Mouse (Mus musculus): ENCODE measurements around the gene Greb1. TPM values are rescaled to one million over a fixed set of nuclear protein-coding genes. Genes with fewer than 3 reads are reported as not detected.

Greb1 gene
- polyA plus RNA-seq, 1 experiment from 2014 or later = 6.4 TPM

DNA sequence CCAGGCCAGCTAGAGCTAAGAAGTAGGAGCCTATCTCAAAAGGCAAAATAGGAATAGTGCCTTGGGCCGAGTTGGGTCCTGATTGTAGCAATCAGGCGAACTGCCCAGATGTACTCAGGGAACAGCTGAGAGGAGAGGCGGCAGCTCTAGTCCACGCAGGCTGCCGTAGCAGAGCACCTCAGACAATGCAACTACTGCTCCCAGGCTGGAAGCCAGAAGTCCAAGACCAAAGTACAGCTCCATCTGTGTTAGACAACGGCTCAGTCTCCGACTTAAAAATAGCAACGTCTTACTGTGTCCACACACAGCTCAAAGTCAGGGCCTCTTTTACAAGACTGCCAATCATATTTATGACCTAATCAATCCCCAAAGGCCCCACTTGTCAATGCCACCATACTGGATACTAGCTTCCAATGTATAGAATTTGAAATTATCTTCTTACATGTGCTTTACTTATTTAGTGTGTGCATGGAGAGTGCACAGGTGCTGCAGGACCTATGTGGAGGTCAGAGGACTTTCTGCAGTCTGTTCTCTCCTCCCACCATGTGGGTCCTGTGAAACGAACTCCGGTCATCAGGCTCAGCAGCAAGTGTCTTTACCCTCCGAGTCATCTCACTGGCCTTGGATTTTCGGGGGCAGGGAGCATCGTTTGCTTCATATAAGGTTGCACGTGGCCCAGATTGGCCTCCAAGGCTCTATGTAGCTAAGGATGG, 19.5 kb downstream of the Greb1 start:
- no peak overlapping the region for H3K4me2 ChIP-seq
- H3K27ac ChIP-seq = no peak overlapping the region
- H3K36me3 ChIP-seq = no peaks in the 10 kb centered on the region
- no peaks in the 10 kb centered on the region for H3K4me1 ChIP-seq (replicated peaks)
- H3K4me3 ChIP-seq (replicated peaks) = no peak overlapping the region
- no peak overlapping the region for H3K9ac ChIP-seq (replicated peaks)
- no peaks in the 10 kb centered on the region for H3K9me3 ChIP-seq
- WGBS = 83% methylated on average over 14 of the region's 14 CpGs
- no peaks in the 10 kb centered on the region for H3K27me3 ChIP-seq
- ATAC-seq (ENCODE audit: insufficient number of reproducible peaks, insufficient read depth, low FRiP score, low TSS enrichment, low read depth) = no peak

DNA sequence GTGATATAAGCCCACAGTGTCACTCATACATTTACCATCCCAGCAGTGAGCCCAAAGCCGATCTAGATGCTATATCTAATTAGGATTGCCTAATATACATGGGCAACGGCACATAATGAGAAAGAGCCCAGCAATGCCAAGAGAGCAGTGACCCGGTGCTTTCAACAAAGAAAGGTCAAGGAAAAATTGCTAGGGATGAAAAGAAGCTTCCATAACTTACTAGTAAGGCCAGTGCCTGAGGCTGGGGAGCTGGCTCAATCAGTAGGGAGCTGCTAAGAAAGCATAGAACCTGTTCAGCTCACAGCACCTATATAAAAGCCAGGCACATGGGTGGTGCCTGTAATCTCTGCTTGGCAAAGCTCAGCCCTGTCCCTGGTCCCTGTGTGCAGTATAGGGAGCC, 20.4 kb downstream of the Greb1 start:
- H3K36me3 ChIP-seq = no peaks in the 10 kb centered on the region
- no peaks in the 10 kb centered on the region for H3K27me3 ChIP-seq
- no peak overlapping the region for H3K4me3 ChIP-seq (replicated peaks)
- no peak overlapping the region for H3K27ac ChIP-seq
- H3K9me3 ChIP-seq = no peaks in the 10 kb centered on the region
- no peak overlapping the region for H3K9ac ChIP-seq (replicated peaks)
- H3K4me1 ChIP-seq (replicated peaks) = no peaks in the 10 kb centered on the region
- ATAC-seq (ENCODE audit: insufficient number of reproducible peaks, insufficient read depth, low FRiP score, low TSS enrichment, low read depth) = no peak
- H3K4me2 ChIP-seq = no peak overlapping the region
- whole genome bisulfite sequencing = 89% methylated on average over 3 of the region's 3 CpGs

DNA sequence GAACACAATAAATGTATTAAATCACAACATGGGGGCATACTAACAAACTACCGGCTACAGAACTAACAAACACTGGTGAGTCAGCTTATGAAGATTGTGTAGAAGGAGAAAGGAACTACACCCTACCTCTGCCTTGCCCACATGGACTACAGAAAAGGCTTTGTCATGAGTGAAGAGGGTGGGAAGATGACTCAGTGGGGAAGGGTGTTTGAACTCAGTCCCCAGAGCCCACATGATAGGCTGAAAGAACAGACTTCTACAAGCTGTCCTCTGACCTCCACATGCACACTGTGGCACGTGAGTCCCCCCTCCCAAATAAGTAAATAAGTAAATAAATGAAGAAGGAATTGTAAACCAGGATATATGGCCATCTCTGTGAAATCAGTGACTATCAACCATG, 21.5 kb downstream of the Greb1 start:
- Histone ChIP-seq H3K9ac (replicated peaks) (no peak overlapping the region), H3K9me3 (no peaks in the 10 kb centered on the region), H3K36me3 (no peaks in the 10 kb centered on the region), H3K4me2 (no peak overlapping the region), H3K27ac (no peak overlapping the region), H3K27me3 (no peaks in the 10 kb centered on the region), H3K4me1 (replicated peaks) (no peaks in the 10 kb centered on the region), H3K4me3 (replicated peaks) (no peak overlapping the region)
- ATAC-seq (ENCODE audit: insufficient number of reproducible peaks, insufficient read depth, low FRiP score, low TSS enrichment, low read depth) = no peak
- 82% methylated on average over 2 of the region's 2 CpGs for WGBS

DNA sequence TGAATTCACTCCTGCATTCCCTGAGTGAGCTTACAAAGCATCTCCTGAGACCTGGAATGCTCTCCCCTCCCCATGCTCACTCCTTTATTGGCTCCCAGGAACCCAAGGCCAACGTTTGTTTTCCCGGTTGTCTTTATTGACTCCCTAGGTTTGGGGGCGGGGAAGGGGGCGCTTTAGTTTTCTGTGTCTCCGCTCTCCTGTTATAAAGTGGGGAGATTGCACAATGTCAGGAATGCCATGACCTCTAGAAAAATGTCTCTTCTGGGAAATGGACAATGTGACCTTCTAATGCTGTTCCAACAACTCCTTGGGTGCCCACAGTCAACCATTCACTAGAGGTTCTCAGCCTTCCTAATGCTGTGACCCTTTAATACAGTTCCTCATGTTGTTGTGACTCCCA, 22.2 kb downstream of the Greb1 start:
- Histone ChIP-seq H3K9me3 (no peaks in the 10 kb centered on the region), H3K27ac (no peak overlapping the region), H3K4me2 (no peak overlapping the region), H3K4me1 (replicated peaks) (no peaks in the 10 kb centered on the region), H3K27me3 (no peaks in the 10 kb centered on the region), H3K36me3 (no peaks in the 10 kb centered on the region), H3K4me3 (replicated peaks) (no peak overlapping the region), H3K9ac (replicated peaks) (no peak overlapping the region)
- WGBS = 67% methylated on average over 5 of the region's 5 CpGs
- no peak for ATAC-seq (ENCODE audit: insufficient number of reproducible peaks, insufficient read depth, low FRiP score, low TSS enrichment, low read depth)

DNA sequence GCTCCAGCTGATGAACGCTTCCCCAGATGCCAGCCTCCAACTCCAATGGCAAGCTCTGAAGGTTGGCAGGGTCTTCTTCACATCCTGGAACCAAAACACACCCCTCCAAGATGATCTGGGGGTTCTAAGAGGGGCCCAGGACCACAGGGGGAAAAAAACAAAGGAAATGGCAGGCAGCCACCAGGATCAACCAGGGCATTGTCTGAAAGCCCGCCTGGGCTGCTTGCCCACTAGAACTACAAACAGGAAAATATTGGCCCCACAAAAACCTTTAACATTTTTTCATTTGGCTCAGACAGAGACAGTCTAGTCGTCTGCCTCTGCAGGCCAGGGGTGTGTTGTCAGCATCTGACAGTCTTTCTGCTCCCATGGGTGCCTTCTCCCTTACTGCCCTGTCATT, 25.3 kb downstream of the Greb1 start:
- no peaks in the 10 kb centered on the region for H3K4me1 ChIP-seq (replicated peaks)
- no peak overlapping the region for H3K27ac ChIP-seq
- H3K36me3 ChIP-seq = no peaks in the 10 kb centered on the region
- no peak overlapping the region for H3K4me2 ChIP-seq
- no peak overlapping the region for H3K4me3 ChIP-seq (replicated peaks)
- no peaks in the 10 kb centered on the region for H3K27me3 ChIP-seq
- no peak overlapping the region for H3K9ac ChIP-seq (replicated peaks)
- ATAC-seq (ENCODE audit: insufficient number of reproducible peaks, insufficient read depth, low FRiP score, low TSS enrichment, low read depth) = no peak
- no peaks in the 10 kb centered on the region for H3K9me3 ChIP-seq
- WGBS = 83% methylated on average over 3 of the region's 3 CpGs

DNA sequence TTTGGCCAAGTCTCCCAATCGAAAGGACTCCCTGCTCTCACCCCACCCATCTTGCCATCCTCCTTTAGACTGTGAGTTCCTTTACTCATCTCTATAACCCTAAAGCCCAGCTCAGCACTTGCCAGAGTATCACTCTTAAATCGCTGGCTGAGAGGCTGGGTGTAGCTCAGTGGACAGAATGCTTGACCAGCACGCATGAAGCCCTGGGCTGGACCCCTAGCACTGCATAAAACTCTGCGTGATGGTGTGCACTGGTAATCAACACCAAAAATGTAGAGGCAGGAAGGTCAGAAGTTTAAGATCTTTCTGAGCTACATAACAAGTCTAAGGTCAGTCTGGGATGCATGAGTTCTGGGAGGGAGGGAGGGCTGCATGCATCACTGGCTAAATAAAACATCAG, 26.1 kb downstream of the Greb1 start:
- H3K27ac ChIP-seq = no peak overlapping the region
- no peak overlapping the region for H3K4me3 ChIP-seq (replicated peaks)
- ATAC-seq (ENCODE audit: insufficient number of reproducible peaks, insufficient read depth, low FRiP score, low TSS enrichment, low read depth) = no peak
- no peaks in the 10 kb centered on the region for H3K4me1 ChIP-seq (replicated peaks)
- no peaks in the 10 kb centered on the region for H3K27me3 ChIP-seq
- no peak overlapping the region for H3K9ac ChIP-seq (replicated peaks)
- no peaks in the 10 kb centered on the region for H3K9me3 ChIP-seq
- no peaks in the 10 kb centered on the region for H3K36me3 ChIP-seq
- 89% methylated on average over 4 of the region's 4 CpGs for WGBS
- no peak overlapping the region for H3K4me2 ChIP-seq

DNA sequence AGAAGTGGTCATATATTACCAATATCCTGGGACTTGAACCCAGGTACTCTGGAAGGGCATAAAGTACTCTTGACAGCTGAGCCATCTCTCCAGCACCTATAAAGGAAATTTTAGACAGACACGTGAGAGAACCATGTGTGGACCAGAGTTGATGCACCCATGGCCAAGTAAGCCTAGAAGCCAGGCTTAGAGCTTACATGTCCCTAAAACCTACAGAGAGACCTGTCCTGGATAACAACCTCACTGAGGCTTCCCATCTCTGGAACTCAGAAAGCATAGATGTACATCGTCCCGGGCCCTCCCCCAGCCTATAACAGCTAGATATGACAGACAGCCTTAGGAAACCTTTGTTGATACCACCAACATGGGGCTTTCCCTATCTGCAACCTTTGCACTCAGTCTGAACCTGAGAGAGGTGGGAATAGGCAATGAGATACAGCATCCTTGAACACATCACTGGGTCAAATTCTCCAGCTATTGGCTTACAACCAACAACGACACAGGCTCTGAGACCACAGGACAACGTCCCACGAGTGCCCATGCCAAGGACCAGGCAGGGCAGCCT, 31.0 kb downstream of the Greb1 start:
- no peak overlapping the region for H3K27ac ChIP-seq
- no peak overlapping the region for H3K4me2 ChIP-seq
- no peaks in the 10 kb centered on the region for H3K4me1 ChIP-seq (replicated peaks)
- no peak for ATAC-seq (ENCODE audit: insufficient number of reproducible peaks, insufficient read depth, low FRiP score, low TSS enrichment, low read depth)
- 0 out of 2 replicates have a peak, but pooled peaks cover 4% of the 10 kb centered on the region for H3K9me3 ChIP-seq
- H3K27me3 ChIP-seq = no peaks in the 10 kb centered on the region
- H3K36me3 ChIP-seq = no peaks in the 10 kb centered on the region
- WGBS = 93% methylated on average over 6 of the region's 6 CpGs
- H3K4me3 ChIP-seq (replicated peaks) = no peak overlapping the region
- H3K9ac ChIP-seq (replicated peaks) = no peak overlapping the region

DNA sequence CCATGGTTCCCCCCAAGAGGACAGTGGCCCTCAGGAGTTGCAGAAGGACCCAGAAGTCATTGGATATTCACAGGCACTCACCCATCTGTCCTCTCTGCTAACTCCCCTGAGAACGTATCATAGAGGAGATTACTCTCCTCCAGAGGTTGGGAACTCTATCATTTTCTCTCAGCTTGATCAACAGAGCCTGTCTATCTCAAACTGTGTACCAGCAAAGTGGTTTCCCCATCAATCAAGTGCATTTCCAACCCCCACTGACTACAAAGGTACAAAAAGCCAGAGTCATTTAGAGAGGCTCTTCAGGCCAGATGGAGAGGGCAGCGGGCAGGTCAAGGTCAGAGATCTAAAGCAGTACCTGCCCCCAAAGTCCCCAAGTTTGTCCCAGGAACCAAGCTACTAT, 32.0 kb downstream of the Greb1 start:
- 0 out of 2 replicates have a peak, but pooled peaks cover 4% of the 10 kb centered on the region for H3K9me3 ChIP-seq
- no peak overlapping the region for H3K27ac ChIP-seq
- H3K4me1 ChIP-seq (replicated peaks) = no peaks in the 10 kb centered on the region
- no peak overlapping the region for H3K4me3 ChIP-seq (replicated peaks)
- 56% methylated on average over 2 of the region's 2 CpGs for WGBS
- H3K36me3 ChIP-seq = no peaks in the 10 kb centered on the region
- H3K27me3 ChIP-seq = no peaks in the 10 kb centered on the region
- H3K9ac ChIP-seq (replicated peaks) = no peak overlapping the region
- no peak overlapping the region for H3K4me2 ChIP-seq
- ATAC-seq (ENCODE audit: insufficient number of reproducible peaks, insufficient read depth, low FRiP score, low TSS enrichment, low read depth) = no peak

DNA sequence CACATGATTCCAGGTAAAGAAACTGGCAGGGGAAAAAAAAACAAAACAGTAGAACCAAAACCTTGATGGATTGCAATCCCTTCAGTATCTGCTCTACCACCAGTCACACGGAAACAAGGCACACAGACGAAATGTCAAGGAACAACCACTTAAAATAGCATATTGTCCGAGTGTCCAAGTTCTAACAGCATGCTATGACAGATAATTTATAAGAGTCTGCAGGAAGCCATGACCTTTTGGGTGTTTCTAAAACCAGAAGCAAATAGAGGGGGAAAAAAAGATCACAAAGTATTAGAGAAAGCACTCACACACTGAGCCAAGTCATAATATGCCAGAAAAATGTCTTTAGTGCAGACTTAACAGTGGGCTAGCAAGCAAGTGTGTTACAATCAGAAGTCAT, 32.4 kb downstream of the Greb1 start:
- Histone ChIP-seq H3K4me1 (replicated peaks) (no peaks in the 10 kb centered on the region), H3K27me3 (no peaks in the 10 kb centered on the region)

DNA sequence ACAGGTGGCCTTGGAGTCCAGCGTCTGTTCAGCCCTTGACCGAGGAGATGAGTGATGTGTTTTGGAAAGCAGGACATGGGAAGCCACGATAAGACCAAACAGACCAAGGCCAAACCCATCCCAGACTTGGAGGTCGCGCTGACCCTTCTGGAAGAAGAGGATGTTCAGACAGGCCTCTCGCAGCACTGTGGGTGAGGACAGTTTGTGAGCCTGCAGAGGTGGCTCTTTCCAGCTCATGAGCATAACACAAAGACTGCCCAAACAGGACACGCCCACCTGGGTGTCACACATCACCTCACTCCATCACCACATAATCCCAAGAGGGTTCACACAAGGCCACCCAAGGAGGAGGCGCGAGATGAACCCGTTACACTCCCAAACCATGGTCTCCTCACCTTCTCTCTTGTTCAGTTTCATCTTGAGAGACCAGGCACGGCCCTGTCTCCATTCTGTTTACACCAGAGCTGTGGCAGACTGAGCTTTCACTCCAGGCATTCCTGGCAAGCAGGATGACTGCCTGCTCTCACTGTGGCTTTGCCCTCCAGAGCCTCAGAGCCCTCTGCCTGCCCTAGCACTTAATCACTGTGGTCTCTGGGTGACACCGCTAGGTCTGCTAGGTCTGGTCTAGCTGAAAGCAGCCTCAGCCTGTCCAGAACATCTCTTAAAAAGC, 35.8 kb downstream of the Greb1 start:
- ATAC-seq (ENCODE audit: insufficient number of reproducible peaks, insufficient read depth, low FRiP score, low TSS enrichment, low read depth) = 0 out of 2 replicates have a peak, but pooled peaks have one; percentile 20
- no peak overlapping the region for H3K4me3 ChIP-seq (replicated peaks)
- no peaks in the 10 kb centered on the region for H3K27me3 ChIP-seq
- no peak overlapping the region for H3K4me2 ChIP-seq
- no peaks in the 10 kb centered on the region for H3K36me3 ChIP-seq
- H3K9me3 ChIP-seq = 0 out of 2 replicates have a peak, but pooled peaks cover 4% of the 10 kb centered on the region
- WGBS = 78% methylated on average over 12 of the region's 12 CpGs
- no peak overlapping the region for H3K27ac ChIP-seq
- H3K4me1 ChIP-seq (replicated peaks) = no peaks in the 10 kb centered on the region
- H3K9ac ChIP-seq (replicated peaks) = no peak overlapping the region

More for the DNA sequence above, 32.4 kb downstream of the Greb1 start:
- Histone ChIP-seq H3K9ac (replicated peaks) (no peak overlapping the region), H3K4me3 (replicated peaks) (no peak overlapping the region), H3K9me3 (0 out of 2 replicates have a peak, but pooled peaks cover 4% of the 10 kb centered on the region), H3K27ac (no peak overlapping the region), H3K36me3 (no peaks in the 10 kb centered on the region), H3K4me2 (no peak overlapping the region)
- WGBS = 61% methylated on average over 3 of the region's 3 CpGs
- ATAC-seq (ENCODE audit: insufficient number of reproducible peaks, insufficient read depth, low FRiP score, low TSS enrichment, low read depth) = no peak

DNA sequence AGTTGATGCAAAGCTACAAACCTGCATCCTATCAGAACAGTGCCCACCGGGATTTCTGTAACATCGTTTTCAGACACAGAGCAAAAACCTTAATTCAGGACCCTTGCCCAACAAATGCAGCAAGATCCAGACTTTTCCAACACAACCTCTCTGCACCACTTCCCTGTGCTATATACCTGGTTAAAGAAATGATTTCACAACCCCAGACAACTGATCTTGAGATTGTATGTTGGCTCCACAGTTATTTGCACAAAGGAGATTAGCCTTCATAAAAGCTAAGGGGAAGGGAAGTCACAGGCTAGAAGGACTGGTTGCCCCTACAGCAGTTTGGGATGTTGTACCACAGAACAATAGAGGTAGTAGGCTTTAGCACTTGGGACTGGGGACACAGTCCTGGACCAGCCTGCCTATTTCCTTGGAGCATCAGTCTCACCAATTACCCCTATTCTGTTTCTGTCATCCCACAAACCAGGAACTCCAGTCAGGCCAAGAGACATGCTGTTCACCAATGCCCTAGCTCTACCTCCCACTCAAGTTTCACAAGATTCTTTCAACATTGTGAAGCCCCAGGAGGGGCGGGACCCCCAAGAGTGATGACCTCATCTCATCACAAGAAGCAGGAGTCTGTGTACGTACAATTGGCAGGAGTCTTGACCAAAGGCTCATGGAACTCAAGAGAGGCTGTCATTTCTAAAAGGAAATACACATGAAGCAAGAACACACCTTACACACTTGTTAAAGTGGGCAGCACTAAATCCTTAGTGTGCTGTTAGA, 36.9 kb downstream of the Greb1 start:
- no peak for ATAC-seq (ENCODE audit: insufficient number of reproducible peaks, insufficient read depth, low FRiP score, low TSS enrichment, low read depth)
- H3K27me3 ChIP-seq = no peaks in the 10 kb centered on the region
- no peak overlapping the region for H3K27ac ChIP-seq
- no peaks in the 10 kb centered on the region for H3K36me3 ChIP-seq
- H3K9me3 ChIP-seq = 0 out of 2 replicates have a peak, but pooled peaks cover 4% of the 10 kb centered on the region
- no peak overlapping the region for H3K4me3 ChIP-seq (replicated peaks)
- no peaks in the 10 kb centered on the region for H3K4me1 ChIP-seq (replicated peaks)
- WGBS = 79% methylated on average over 4 of the region's 4 CpGs
- no peak overlapping the region for H3K9ac ChIP-seq (replicated peaks)
- H3K4me2 ChIP-seq = no peak overlapping the region

Data from limb, embryonic 12.5 days (tissue).